Mouse (Mus musculus): ENCODE data around the gene Itga1. TPM values are rescaled to one million over a fixed set of nuclear protein-coding genes. Genes with fewer than 3 reads are reported as not detected.

Gene Itga1
- total and polyA plus RNA-seq, 2 experiments from 2014 or later = 4.1 to 4.6 TPM

DNA sequence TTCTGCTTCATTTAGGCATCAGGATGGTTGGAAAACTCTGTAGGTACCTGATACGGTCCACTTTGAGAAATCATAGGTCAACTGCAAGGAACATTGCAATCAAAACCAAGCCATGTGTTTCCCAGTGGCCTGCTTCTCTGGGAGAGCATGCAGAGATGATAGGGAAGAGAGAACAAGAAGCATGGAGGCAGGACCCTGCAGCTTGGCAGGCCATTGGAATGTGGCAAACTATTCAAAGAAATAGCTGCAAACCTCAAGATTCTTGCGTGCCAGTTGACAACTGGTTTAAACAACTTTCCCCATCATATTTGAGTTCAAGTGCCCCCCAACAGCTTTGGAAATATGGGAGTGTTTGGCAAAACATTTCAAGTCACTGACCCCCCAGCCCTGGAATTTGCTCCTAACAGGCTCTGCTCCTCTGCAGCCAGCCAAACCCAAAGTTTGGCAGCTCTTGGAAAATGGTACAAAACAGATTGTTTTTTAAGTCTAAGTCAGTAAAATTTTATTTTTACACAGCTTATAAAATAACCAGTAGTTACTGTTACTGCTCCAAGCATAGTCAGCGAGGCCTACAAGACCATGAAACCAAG, 21.7 kb downstream of the Itga1 start:
- ATAC-seq = no peak
- Histone ChIP-seq H3K27me3 (ENCODE audit: insufficient read depth, low read length) (no peaks in the 10 kb centered on the region), H3K9me3 (ENCODE audit: low read length) (no peaks in the 10 kb centered on the region), H3K36me3 (ENCODE audit: insufficient read depth, low read length) (no peaks in the 10 kb centered on the region), H3K4me3 (ENCODE audit: low read length) (no peak overlapping the region), H3K9ac (replicated peaks; ENCODE audit: low read length) (no peak overlapping the region), H3K4me1 (ENCODE audit: insufficient read depth, low read length) (no peaks in the 10 kb centered on the region), H3K4me2 (ENCODE audit: low read depth, low read length) (no peak overlapping the region), H3K27ac (no peak overlapping the region)
- no peak for TF ChIP-seq CTCF (IDR thresholded peaks at IDR 0.05; ENCODE audit: low read depth)
- 90% methylated on average over 3 of the region's 3 CpGs for WGBS
- DNase-seq (ENCODE audit: low spot score) = no peak

DNA sequence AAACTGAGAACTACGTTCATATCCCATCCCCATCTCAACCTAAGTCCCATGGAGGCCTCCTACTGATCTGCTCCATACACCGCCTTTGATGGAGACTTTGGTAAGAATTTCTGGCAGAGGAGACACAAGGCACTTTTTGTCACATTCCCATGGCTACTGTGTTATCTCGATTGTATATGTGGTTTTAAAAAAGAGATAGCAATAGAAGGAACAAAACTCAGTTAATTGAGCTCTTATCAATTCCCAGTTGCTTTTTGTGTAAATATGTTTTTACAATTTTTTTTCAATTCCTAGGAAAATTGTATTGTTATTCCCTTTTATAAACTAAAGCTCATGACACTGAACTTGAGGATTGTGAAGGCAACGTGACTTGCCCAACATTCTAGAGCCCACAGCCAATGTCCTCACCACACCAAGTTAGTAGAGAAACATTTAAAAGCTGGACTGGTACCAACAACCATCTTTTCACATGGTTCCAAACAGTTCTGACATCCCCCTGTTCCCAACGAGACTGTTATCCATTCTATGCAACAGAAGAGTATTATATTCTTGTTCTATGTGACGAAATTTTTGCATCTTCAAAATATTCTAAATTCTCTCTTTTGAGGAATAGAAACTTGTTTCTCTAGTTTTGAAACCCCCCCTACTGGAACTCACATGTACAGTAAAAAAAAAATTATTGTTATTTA, 22.6 kb downstream of the Itga1 start:
- 77% methylated on average over 6 of the region's 6 CpGs for WGBS
- Histone ChIP-seq H3K27me3 (ENCODE audit: insufficient read depth, low read length) (no peaks in the 10 kb centered on the region), H3K4me2 (ENCODE audit: low read depth, low read length) (no peak overlapping the region), H3K36me3 (ENCODE audit: insufficient read depth, low read length) (no peaks in the 10 kb centered on the region), H3K4me1 (ENCODE audit: insufficient read depth, low read length) (no peaks in the 10 kb centered on the region), H3K9ac (replicated peaks; ENCODE audit: low read length) (no peak overlapping the region), H3K27ac (no peak overlapping the region), H3K9me3 (ENCODE audit: low read length) (no peaks in the 10 kb centered on the region), H3K4me3 (ENCODE audit: low read length) (no peak overlapping the region)
- DNase-seq (ENCODE audit: low spot score) = no peak
- no peak for ATAC-seq
- TF ChIP-seq CTCF (IDR thresholded peaks at IDR 0.05; ENCODE audit: low read depth) = no peak

DNA sequence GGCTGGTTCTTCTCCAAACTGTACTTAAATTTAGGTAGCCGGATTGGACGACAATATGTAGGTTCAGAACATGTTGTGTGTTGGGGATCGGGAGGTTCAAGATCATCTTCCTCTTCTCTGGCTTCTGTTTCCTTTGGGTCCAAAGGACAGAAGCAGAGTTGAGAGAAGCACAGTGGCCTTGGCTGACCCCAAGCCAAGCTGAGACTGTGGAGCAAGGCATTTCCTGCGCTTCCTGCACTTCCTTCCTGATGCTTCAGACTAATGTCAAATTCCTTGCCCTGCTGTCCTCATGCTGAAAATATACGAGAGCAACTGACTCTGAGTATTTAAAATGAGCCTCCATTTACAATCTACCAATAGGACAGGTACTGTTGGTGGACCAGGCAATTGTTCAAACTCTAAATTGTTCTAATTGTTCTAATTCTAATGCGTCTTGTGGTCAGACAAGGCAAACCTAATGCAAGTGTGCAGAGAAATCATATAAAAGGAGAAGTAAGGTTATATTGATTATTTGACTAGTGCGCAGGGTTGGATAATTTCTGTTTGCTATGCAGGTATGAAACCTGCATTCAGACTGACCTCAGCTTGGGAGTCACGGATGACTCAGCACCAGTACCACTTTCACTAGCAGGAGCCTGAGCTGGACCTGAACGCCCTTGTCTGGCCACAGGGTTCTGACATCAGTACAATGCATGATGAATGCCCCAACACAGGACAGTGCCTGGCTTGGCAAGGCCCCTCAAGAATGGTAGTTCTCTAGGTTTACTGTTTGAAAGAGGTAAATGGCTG, 24.2 kb downstream of the Itga1 start:
- Histone ChIP-seq H3K9me3 (ENCODE audit: low read length) (no peaks in the 10 kb centered on the region), H3K4me3 (ENCODE audit: low read length) (no peak overlapping the region), H3K9ac (replicated peaks; ENCODE audit: low read length) (no peak overlapping the region), H3K36me3 (ENCODE audit: insufficient read depth, low read length) (no peaks in the 10 kb centered on the region), H3K27ac (no peak overlapping the region), H3K4me2 (ENCODE audit: low read depth, low read length) (no peak overlapping the region), H3K4me1 (ENCODE audit: insufficient read depth, low read length) (no peaks in the 10 kb centered on the region), H3K27me3 (ENCODE audit: insufficient read depth, low read length) (no peaks in the 10 kb centered on the region)
- ATAC-seq (no peak), DNase-seq (ENCODE audit: low spot score) (no peak)
- WGBS = 86% methylated on average over 9 of the region's 9 CpGs
- TF ChIP-seq CTCF (IDR thresholded peaks at IDR 0.05; ENCODE audit: low read depth) = no peak

DNA sequence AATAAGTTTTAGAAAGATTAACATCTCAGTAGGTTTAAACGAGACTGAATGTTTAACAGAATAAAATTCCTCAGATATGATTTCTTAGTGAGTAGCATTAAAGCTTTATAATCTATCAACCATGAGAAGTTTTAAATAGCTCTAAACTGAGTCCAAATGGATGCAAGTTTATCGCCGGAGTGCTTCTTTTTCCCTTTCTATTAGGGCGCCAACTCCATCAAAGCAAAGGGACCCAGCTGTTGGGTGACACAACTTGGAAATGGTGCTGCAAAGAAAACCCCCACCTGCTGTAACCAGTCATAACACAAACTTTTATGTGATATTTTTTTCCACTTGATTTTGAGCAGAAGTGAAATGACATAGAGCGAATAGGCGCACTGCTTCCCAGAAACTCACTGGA, 29.4 kb downstream of the Itga1 start:
- Histone ChIP-seq H3K4me1 (ENCODE audit: insufficient read depth, low read length) (no peaks in the 10 kb centered on the region), H3K9me3 (ENCODE audit: low read length) (no peaks in the 10 kb centered on the region), H3K4me3 (ENCODE audit: low read length) (no peak overlapping the region), H3K27ac (no peak overlapping the region), H3K9ac (replicated peaks; ENCODE audit: low read length) (no peak overlapping the region), H3K36me3 (ENCODE audit: insufficient read depth, low read length) (no peaks in the 10 kb centered on the region), H3K4me2 (ENCODE audit: low read depth, low read length) (no peak overlapping the region), H3K27me3 (ENCODE audit: insufficient read depth, low read length) (no peaks in the 10 kb centered on the region)
- DNase-seq (ENCODE audit: low spot score) (no peak), ATAC-seq (no peak)
- no peak for TF ChIP-seq CTCF (IDR thresholded peaks at IDR 0.05; ENCODE audit: low read depth)
- WGBS = 93% methylated on average over 6 of the region's 6 CpGs

DNA sequence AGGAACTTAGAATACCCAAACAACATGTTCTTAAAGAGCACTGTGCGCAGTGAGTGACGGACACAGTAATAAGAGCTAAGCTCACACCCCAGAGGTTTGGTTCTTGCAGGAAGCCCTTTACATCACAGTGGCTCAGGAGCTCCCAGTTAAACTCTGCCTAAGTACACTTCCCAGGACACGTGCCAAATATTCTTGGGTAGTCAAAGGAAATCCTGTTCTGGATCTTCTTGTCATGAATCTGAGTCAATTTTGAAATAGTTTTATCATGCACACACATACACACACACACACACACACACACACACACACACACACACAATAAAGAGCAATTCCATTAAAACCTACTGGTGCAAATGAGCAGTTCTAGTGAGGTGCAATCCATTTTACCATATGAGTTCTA, 30.3 kb downstream of the Itga1 start:
- Histone ChIP-seq H3K9me3 (ENCODE audit: low read length) (no peaks in the 10 kb centered on the region), H3K27ac (no peak overlapping the region), H3K4me2 (ENCODE audit: low read depth, low read length) (no peak overlapping the region), H3K9ac (replicated peaks; ENCODE audit: low read length) (no peak overlapping the region), H3K4me1 (ENCODE audit: insufficient read depth, low read length) (no peaks in the 10 kb centered on the region), H3K27me3 (ENCODE audit: insufficient read depth, low read length) (no peaks in the 10 kb centered on the region), H3K36me3 (ENCODE audit: insufficient read depth, low read length) (no peaks in the 10 kb centered on the region), H3K4me3 (ENCODE audit: low read length) (no peak overlapping the region)
- TF ChIP-seq CTCF (IDR thresholded peaks at IDR 0.05; ENCODE audit: low read depth) = no peak
- DNase-seq (ENCODE audit: low spot score) = no peak
- 91% methylated on average over 3 of the region's 3 CpGs for WGBS
- ATAC-seq = no peak

DNA sequence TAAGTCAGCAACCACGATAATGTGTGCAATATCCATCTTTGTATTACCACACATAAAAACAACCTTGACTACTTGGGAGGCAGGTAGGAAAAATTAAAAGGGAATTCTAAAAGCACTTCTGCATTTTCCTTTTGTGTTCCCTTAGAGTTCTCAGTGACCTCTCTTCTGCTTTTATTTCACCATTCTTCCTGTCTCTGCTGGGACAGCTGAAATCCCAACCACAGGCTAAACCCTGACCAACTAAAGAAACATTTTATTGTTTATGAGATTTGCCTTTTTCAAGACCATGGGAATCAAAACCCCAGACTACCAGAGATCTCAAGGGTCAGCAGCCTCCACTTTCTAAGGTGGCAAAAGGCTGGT, 33.8 kb downstream of the Itga1 start:
- H3K27ac ChIP-seq = no peak overlapping the region
- WGBS = 95% methylated on average over 1 of the region's 1 CpGs
- no peaks in the 10 kb centered on the region for H3K36me3 ChIP-seq (ENCODE audit: insufficient read depth, low read length)
- no peaks in the 10 kb centered on the region for H3K4me1 ChIP-seq (ENCODE audit: insufficient read depth, low read length)
- no peak for DNase-seq (ENCODE audit: low spot score)
- no peak overlapping the region for H3K4me2 ChIP-seq (ENCODE audit: low read depth, low read length)
- ATAC-seq = no peak
- no peaks in the 10 kb centered on the region for H3K9me3 ChIP-seq (ENCODE audit: low read length)
- TF ChIP-seq CTCF (IDR thresholded peaks at IDR 0.05; ENCODE audit: low read depth) = no peak
- no peaks in the 10 kb centered on the region for H3K27me3 ChIP-seq (ENCODE audit: insufficient read depth, low read length)
- no peak overlapping the region for H3K4me3 ChIP-seq (ENCODE audit: low read length)
- H3K9ac ChIP-seq (replicated peaks; ENCODE audit: low read length) = no peak overlapping the region
